Mouse (Mus musculus): ENCODE data around the gene Ttc21a. TPM values are rescaled to one million over a fixed set of nuclear protein-coding genes. Genes with fewer than 3 reads are reported as not detected.

Ttc21a gene
- polyA plus RNA-seq, 1 experiment from 2014 or later: 0.13 TPM

DNA sequence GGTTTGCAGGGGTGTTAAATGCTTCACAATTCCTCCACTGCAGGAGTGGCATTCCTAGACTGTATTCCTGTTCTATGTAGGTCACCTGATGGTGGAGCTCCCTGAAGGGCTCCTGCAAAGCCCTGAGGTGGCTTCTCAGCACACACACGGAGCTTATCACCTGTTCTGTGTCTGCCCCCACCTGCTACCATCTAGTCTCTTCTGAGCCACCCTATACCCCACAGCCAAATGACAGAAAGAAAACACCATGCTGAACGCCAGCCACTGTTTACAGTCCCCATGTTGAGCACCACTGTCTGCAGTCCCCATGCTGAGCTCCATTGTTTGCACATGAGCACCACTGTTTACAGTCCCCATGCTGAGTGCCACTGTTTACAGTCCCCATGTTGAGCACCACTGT, 42.3 kb downstream of the Ttc21a start:
- no peaks in the 10 kb centered on the region for H3K27me3 ChIP-seq
- H3K4me3 ChIP-seq: no peak overlapping the region
- H3K9me3 ChIP-seq: no peaks in the 10 kb centered on the region
- ATAC-seq (ENCODE audit: insufficient number of reproducible peaks, low FRiP score, low TSS enrichment, low read depth): no peak
- peaks cover 71% of the 10 kb centered on the region for H3K4me1 ChIP-seq
- peaks cover 5% of the 10 kb centered on the region; the same call in 1 of the 2 replicates for H3K36me3 ChIP-seq
- no peak overlapping the region for H3K9ac ChIP-seq
- H3K27ac ChIP-seq: no peak overlapping the region
- H3K4me2 ChIP-seq: no peak overlapping the region
- 61% methylated on average over 2 of the region's 2 CpGs for WGBS

GRCm38 (mm10) chr9:119980770-119981182, 43.4 kb downstream of the Ttc21a start:
- H3K4me1 ChIP-seq: peaks cover 74% of the 10 kb centered on the region
- 7% methylated on average over 4 of the region's 4 CpGs for WGBS
- no peaks in the 10 kb centered on the region for H3K36me3 ChIP-seq
- H3K4me2 ChIP-seq: peak overlapping the region; percentile 98
- no peaks in the 10 kb centered on the region for H3K27me3 ChIP-seq
- ATAC-seq (ENCODE audit: insufficient number of reproducible peaks, low FRiP score, low TSS enrichment, low read depth): no peak
- H3K9ac ChIP-seq: no peak overlapping the region
- peak overlapping the region; percentile 89 for H3K27ac ChIP-seq
- H3K4me3 ChIP-seq: peak overlapping the region; percentile 75
- H3K9me3 ChIP-seq: no peaks in the 10 kb centered on the region

DNA sequence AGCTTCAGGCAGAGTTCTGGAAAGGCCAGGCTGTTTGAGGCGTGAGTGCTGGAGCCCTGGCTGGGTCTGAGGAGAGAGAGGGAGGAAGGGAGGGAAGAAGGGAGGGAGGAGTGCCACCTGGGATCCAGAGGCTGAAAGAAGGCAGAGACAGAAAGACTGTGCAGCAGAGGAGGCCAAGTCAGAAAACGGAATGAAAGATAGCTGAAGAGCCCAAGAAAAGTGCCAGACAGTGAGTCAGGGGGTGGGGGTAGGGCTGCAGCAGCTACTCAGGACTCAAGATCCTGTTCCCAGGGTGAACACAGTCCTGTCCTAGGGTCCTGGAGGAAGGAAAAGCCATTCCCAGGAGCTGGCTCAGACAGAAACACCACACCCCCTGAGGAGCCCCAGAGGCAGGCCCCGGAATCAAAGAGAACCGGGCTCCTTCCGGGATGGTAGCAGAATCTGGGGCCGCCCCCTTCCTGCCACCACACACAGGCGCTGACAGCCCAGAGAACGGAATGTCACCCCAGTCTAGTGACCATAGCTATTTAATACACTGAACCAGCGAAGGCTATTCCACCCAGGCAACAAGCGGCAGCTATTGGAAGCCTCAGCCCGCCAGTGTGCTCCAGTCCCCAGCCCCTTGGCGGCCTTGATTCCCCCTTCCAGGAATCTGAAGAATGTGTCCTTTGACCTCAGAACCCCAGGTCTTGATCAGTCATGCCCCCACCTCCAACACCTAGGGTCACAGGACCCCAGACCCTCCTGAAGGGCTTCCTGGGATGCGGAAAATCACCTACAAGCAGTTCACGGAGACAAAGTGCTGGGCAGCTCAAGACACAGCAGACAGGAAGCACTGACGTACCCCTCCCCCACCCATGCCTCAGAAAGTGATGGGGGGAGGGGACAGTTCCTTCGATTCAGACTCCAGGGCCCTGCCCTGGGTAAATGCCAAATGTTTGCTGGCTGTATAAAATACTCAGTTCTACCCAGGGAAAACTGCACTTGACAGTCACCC, 44.1 kb downstream of the Ttc21a start:
- peak overlapping the region; percentile 98 for H3K4me2 ChIP-seq
- 3% methylated on average over 16 of the region's 16 CpGs for WGBS

DNA sequence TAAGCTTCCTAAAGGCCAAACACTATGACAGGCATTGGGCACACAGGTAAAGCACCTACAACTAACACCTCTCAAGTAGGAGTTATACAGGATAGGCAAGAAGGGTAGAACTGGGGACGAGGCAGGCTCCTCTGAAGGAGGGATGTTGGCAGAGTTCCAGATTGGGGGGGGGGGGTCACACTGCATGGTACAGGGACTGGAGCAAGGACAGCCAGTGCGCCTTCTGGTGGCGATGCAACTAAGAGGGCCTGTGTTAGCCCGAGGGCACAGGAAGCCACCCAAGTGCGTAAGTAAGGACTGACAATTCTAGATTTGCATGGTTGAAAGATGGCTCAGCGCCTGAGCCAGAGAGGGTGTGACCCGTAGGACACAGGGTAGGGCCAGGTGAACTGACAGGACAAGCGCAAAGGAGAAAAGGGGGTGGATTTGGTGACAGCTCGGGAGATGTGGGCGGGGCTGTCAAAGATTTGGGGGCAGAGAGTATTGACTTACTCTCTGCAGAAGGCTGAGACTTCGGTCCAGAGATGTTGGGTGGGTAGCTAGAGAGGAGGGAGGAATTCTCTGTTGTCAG, 44.9 kb downstream of the Ttc21a start:
- Histone ChIP-seq H3K4me3 (peak overlapping the region; percentile 75), H3K27ac (peak overlapping the region; percentile 89), H3K27me3 (no peaks in the 10 kb centered on the region), H3K9ac (peak overlapping the region; percentile 65; the same call in 1 of the 2 replicates), H3K4me2 (peak overlapping the region; percentile 98), H3K9me3 (no peaks in the 10 kb centered on the region), H3K4me1 (peaks cover 70% of the 10 kb centered on the region), H3K36me3 (no peaks in the 10 kb centered on the region)
- 3% methylated on average over 11 of the region's 11 CpGs for WGBS
- ATAC-seq (ENCODE audit: insufficient number of reproducible peaks, low FRiP score, low TSS enrichment, low read depth): 0 out of 2 replicates have a peak, but pooled peaks have one; percentile 14

More for the DNA sequence above, 44.1 kb downstream of the Ttc21a start:
- Histone ChIP-seq H3K27me3 (no peaks in the 10 kb centered on the region), H3K27ac (peak overlapping the region; percentile 89), H3K9me3 (no peaks in the 10 kb centered on the region), H3K9ac (0 out of 2 replicates have a peak overlapping the region, but pooled peaks have one; percentile 14), H3K4me1 (peaks cover 78% of the 10 kb centered on the region), H3K4me3 (peak overlapping the region; percentile 75), H3K36me3 (no peaks in the 10 kb centered on the region)
- ATAC-seq (ENCODE audit: insufficient number of reproducible peaks, low FRiP score, low TSS enrichment, low read depth): peak; percentile 7; the same call in 1 of the 2 replicates

GRCm38 (mm10) chr9:119982956-119983551, 45.6 kb downstream of the Ttc21a start:
- Histone ChIP-seq H3K9me3 (no peaks in the 10 kb centered on the region), H3K4me3 (peak overlapping the region; percentile 75), H3K27me3 (no peaks in the 10 kb centered on the region), H3K36me3 (no peaks in the 10 kb centered on the region), H3K4me2 (peak overlapping the region; percentile 98), H3K4me1 (peaks cover 62% of the 10 kb centered on the region), H3K9ac (peak overlapping the region; percentile 65), H3K27ac (peak overlapping the region; percentile 89)
- no peak for ATAC-seq (ENCODE audit: insufficient number of reproducible peaks, low FRiP score, low TSS enrichment, low read depth)
- WGBS: under 1% methylated on average over 45 of the region's 48 CpGs

- ATAC-seq (ENCODE audit: insufficient number of reproducible peaks, low FRiP score, low TSS enrichment, low read depth): peak; percentile 78
- Histone ChIP-seq H3K36me3 (no peaks in the 10 kb centered on the region), H3K4me1 (peaks cover 54% of the 10 kb centered on the region), H3K9me3 (no peaks in the 10 kb centered on the region), H3K27ac (peak overlapping the region; percentile 89), H3K9ac (peak overlapping the region; percentile 65), H3K27me3 (no peaks in the 10 kb centered on the region), H3K4me2 (peak overlapping the region; percentile 98), H3K4me3 (peak overlapping the region; percentile 75)
- WGBS: under 1% methylated on average over 79 of the region's 79 CpGs
Observed at GRCm38 (mm10) chr9:119983585-119984535, 46.5 kb downstream of the Ttc21a start.

- peaks cover 48% of the 10 kb centered on the region for H3K4me1 ChIP-seq
- no peaks in the 10 kb centered on the region for H3K27me3 ChIP-seq
- 18% methylated on average over 14 of the region's 14 CpGs for WGBS
- H3K4me3 ChIP-seq: peak within 1 kb of the TSS; percentile 75
- no peaks in the 10 kb centered on the region for H3K9me3 ChIP-seq
- no peaks in the 10 kb centered on the region for H3K36me3 ChIP-seq
- H3K27ac ChIP-seq: peak within 1 kb of the TSS; percentile 89
- peak within 1 kb of the TSS; percentile 65 for H3K9ac ChIP-seq
- H3K4me2 ChIP-seq: peak within 1 kb of the TSS; percentile 98
- no peak for ATAC-seq (ENCODE audit: insufficient number of reproducible peaks, low FRiP score, low TSS enrichment, low read depth)
Observed at GRCm38 (mm10) chr9:119984536-119985011, 47.2 kb downstream of the Ttc21a start, which contains the start of gene Csrnp1. Gene Csrnp1 (minus strand): TSS chr9:119984658.

GRCm38 (mm10) chr9:119985881-119986574, 48.6 kb downstream of the Ttc21a start:
- peak overlapping the region; percentile 89 for H3K27ac ChIP-seq
- H3K9me3 ChIP-seq: no peaks in the 10 kb centered on the region
- no peaks in the 10 kb centered on the region for H3K27me3 ChIP-seq
- WGBS: 44% methylated on average over 10 of the region's 10 CpGs
- H3K4me1 ChIP-seq: peaks cover 41% of the 10 kb centered on the region
- H3K4me3 ChIP-seq: no peak overlapping the region
- H3K4me2 ChIP-seq: no peak overlapping the region
- H3K9ac ChIP-seq: no peak overlapping the region
- no peak for ATAC-seq (ENCODE audit: insufficient number of reproducible peaks, low FRiP score, low TSS enrichment, low read depth)
- no peaks in the 10 kb centered on the region for H3K36me3 ChIP-seq

- Histone ChIP-seq H3K36me3 (no peaks in the 10 kb centered on the region), H3K4me2 (no peak overlapping the region), H3K27me3 (0 out of 2 replicates have a peak, but pooled peaks cover 5% of the 10 kb centered on the region), H3K9ac (no peak overlapping the region), H3K4me1 (peaks cover 19% of the 10 kb centered on the region), H3K9me3 (no peaks in the 10 kb centered on the region), H3K4me3 (no peak overlapping the region), H3K27ac (no peak overlapping the region)
- ATAC-seq (ENCODE audit: insufficient number of reproducible peaks, low FRiP score, low TSS enrichment, low read depth): no peak
- WGBS: 32% methylated on average over 7 of the region's 7 CpGs
Observed at GRCm38 (mm10) chr9:119988304-119988703, 50.9 kb downstream of the Ttc21a start.

DNA sequence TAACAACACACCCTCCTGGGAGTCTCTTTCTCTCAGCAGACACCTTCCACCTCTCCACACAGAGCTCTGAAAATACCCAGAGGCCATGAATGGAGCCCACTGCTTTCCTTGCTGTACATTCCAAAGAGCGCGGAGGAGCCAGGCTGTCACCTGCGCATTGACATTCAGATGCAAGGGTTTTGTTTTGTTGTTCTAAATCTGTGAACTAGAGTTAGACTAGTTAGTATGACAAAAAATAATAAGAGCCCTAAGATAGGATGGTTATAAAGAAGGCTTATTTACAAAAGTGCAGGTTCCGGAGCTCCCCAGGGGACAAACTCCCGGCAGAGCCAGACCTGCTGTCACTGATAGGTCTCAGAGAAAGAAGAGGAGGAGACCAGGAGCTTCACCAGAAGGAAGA, 53.9 kb downstream of the Ttc21a start:
- Histone ChIP-seq H3K27ac (no peak overlapping the region), H3K4me1 (0 out of 2 replicates have a peak, but pooled peaks cover under 1% of the 10 kb centered on the region), H3K4me2 (no peak overlapping the region), H3K9me3 (no peaks in the 10 kb centered on the region), H3K4me3 (no peak overlapping the region), H3K9ac (no peak overlapping the region), H3K36me3 (no peaks in the 10 kb centered on the region), H3K27me3 (0 out of 2 replicates have a peak, but pooled peaks cover 5% of the 10 kb centered on the region)
- WGBS: 30% methylated on average over 5 of the region's 5 CpGs
- no peak for ATAC-seq (ENCODE audit: insufficient number of reproducible peaks, low FRiP score, low TSS enrichment, low read depth)
